Mouse (Mus musculus) forebrain, embryonic 16.5 days (tissue): ENCODE measurements around the gene Dnajb4. TPM values are rescaled to one million over a fixed set of nuclear protein-coding genes. Genes with fewer than 3 reads are reported as not detected.
"Not testable (repeated sequence)": the region's sequence is repeated elsewhere in the genome, so short reads cannot be mapped to it uniquely, and the experiment has no call there.

ENCODE experiments used
- ATAC-seq: fragments of 200-750 bp; cut with Nextera tagmentation; 2 replicates; pipeline ENCODE4 v1.8.0; 2017; ENCODE audit warnings: mild to moderate bottlenecking, moderate library complexity
- H3K27ac ChIP-seq: fragments of 300-500 bp; sonication (generic); 2 replicates; pipeline ENCODE4 v1.5.1; 2014; ENCODE audit warnings: low read length, control low read depth
- H3K27me3 ChIP-seq: fragments of 300-500 bp; sonication (generic); replicated peaks from 2 replicates; pipeline ENCODE4 v1.6.1; 2014; ENCODE audit warnings: low read length; ENCODE audit not compliant: control insufficient read depth, insufficient read depth
- H3K36me3 ChIP-seq: fragments of 300-500 bp; sonication (generic); 2 replicates; pipeline ENCODE4 v1.6.1; 2014; ENCODE audit not compliant: control insufficient read depth, insufficient read depth
- H3K4me1 ChIP-seq: fragments of 300-500 bp; sonication (generic); replicated peaks from 2 replicates; pipeline ENCODE4 v1.6.1; 2014; ENCODE audit warnings: low read length; ENCODE audit not compliant: control insufficient read depth, insufficient read depth
- H3K4me2 ChIP-seq: fragments of 300-500 bp; sonication (generic); 2 replicates; pipeline ENCODE4 v1.6.1; 2014; ENCODE audit warnings: mild to moderate bottlenecking, low read length, control low read depth
- H3K4me3 ChIP-seq: fragments of 300-500 bp; sonication (generic); replicated peaks from 2 replicates; pipeline ENCODE4 v1.5.1; 2014; ENCODE audit warnings: mild to moderate bottlenecking, low read length, control low read depth
- H3K9ac ChIP-seq: fragments of 300-500 bp; sonication (generic); replicated peaks from 2 replicates; pipeline ENCODE4 v1.6.1; 2014; ENCODE audit warnings: low read depth, low read length, control low read depth
- H3K9me3 ChIP-seq: fragments of 300-500 bp; sonication (generic); 2 replicates; pipeline ENCODE4 v1.6.1; 2016; ENCODE audit warnings: low read length; ENCODE audit not compliant: control insufficient read depth
- WGBS: fragments of 180-500 bp; shearing (Covaris S2); extraction: QIAGEN DNeasy Blood & Tissue Kit; methylation state at CpG from one replicate; pipeline ENCODE4 v1.1.7; 2014; 5-methylcytosine and 5-hydroxymethylcytosine counted together
- polyA plus RNA-seq: library from polyadenylated mRNA; unstranded; fragments of >200 nt; fragmentation: Nextera tagmentation; extraction: Ambion mirVana; gene quantifications from 2 replicates; pipeline ENCODE4 v1.2.1, GENCODE M21; 2015

Gene Dnajb4
- polyA plus RNA-seq, 1 experiment from 2014 or later = 39.8 TPM

GRCm38 (mm10) chr3:152129426-152129825 is 80.7 kb downstream of the Dnajb4 start:
- H3K9ac ChIP-seq = not testable (repeated sequence)
- WGBS = 95% methylated on average over 4 of the region's 4 CpGs

DNA sequence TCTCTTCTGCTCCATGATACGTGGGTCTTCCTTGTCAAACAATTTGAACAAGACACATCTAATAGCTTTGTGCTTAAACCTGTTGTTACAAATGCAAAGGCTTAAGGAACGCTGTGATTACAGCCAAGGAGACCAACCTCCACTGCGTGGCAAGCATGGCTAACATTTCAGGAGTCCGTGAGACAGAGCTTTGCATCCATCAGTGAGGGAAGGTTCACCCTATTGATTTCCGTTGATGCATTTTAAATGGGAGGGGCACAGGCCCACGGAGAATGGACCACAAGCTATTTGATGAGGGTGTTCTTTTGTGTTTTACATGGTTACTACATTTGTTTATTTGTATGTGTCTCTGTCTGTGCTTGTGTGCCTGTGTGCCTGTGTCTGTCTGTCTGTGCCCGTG is 81.5 kb downstream of the Dnajb4 start:
- Histone ChIP-seq H3K36me3 (no peaks in the 10 kb centered on the region), H3K9ac (no peak overlapping the region), H3K27ac (no peak overlapping the region), H3K4me2 (no peak overlapping the region), H3K4me3 (no peak overlapping the region), H3K9me3 (no peaks in the 10 kb centered on the region), H3K27me3 (no peaks in the 10 kb centered on the region), H3K4me1 (no peaks in the 10 kb centered on the region)
- WGBS = 75% methylated on average over 7 of the region's 7 CpGs
- no peak for ATAC-seq

More at GRCm38 (mm10) chr3:152129426-152129825, 80.7 kb downstream of the Dnajb4 start:
- H3K4me1 ChIP-seq, H3K36me3 ChIP-seq, H3K4me2 ChIP-seq, H3K9me3 ChIP-seq, ATAC-seq, H3K27me3 ChIP-seq, H3K4me3 ChIP-seq, H3K27ac ChIP-seq: not testable (repeated sequence)

Other genes with a start within 250 kb of the Dnajb4 start
- 4.0 and 4.1 TPM in 2 replicates for gene Gipc2, start 44.1 kb downstream of the Dnajb4 start, polyA plus RNA-seq
- gene Fubp1, start 120 bp upstream of the Dnajb4 start, polyA plus RNA-seq = 297 and 302 TPM in 2 replicates
- gene Nexn, start 56.0 kb upstream of the Dnajb4 start, polyA plus RNA-seq = 2.2 and 5.1 TPM in 2 replicates
- 22.6 and 24.7 TPM in 2 replicates for gene Miga1, start 130.1 kb upstream of the Dnajb4 start, polyA plus RNA-seq
- gene Usp33, start 136.2 kb upstream of the Dnajb4 start, polyA plus RNA-seq = 107 and 109 TPM in 2 replicates
- 32.8 and 40.6 TPM in 2 replicates for gene Zzz3, start 185.2 kb upstream of the Dnajb4 start, polyA plus RNA-seq